Mouse (Mus musculus) C2C12 (cell line): ENCODE results near the gene Olfr1030. TPM values are rescaled to one million over a fixed set of nuclear protein-coding genes. Genes with fewer than 3 reads are reported as not detected.

Source experiments
- polyA plus RNA-seq: library from polyadenylated mRNA; unstranded; fragments of >200 nt; fragmentation: generic; extraction: Trizol; gene quantifications from one replicate; pipeline ENCODE4 v1.2.1, GENCODE M21; 2012; ENCODE audit warnings: missing spikeins

Olfr1030 gene
- polyA plus RNA-seq, 1 experiment = not detected

Other genes with a start within 250 kb of the Olfr1030 start
- not detected for gene Olfr1012, start 216.5 kb upstream of the Olfr1030 start, polyA plus RNA-seq
- not detected for gene Olfr1013, start 212.2 kb upstream of the Olfr1030 start, polyA plus RNA-seq
- gene Olfr1014, start 206.6 kb upstream of the Olfr1030 start, polyA plus RNA-seq = not detected
- gene Olfr1015, start 197.3 kb upstream of the Olfr1030 start, polyA plus RNA-seq = not detected
- gene Olfr1016, start 176.7 kb upstream of the Olfr1030 start, polyA plus RNA-seq = not detected
- not detected for gene Olfr1018, start 160.8 kb upstream of the Olfr1030 start, polyA plus RNA-seq
- not detected for gene Olfr1019, start 133.8 kb upstream of the Olfr1030 start, polyA plus RNA-seq
- not detected for gene Olfr1020, start 132.2 kb upstream of the Olfr1030 start, polyA plus RNA-seq
- not detected for gene Olfr1022, start 110.7 kb upstream of the Olfr1030 start, polyA plus RNA-seq
- not detected for gene Olfr1023, start 93.6 kb upstream of the Olfr1030 start, polyA plus RNA-seq
- gene Olfr1024, start 74.2 kb upstream of the Olfr1030 start, polyA plus RNA-seq = not detected
- gene Olfr1025-ps1, start 64.1 kb upstream of the Olfr1030 start, polyA plus RNA-seq = not detected
- not detected for gene Olfr1026, start 57.7 kb upstream of the Olfr1030 start, polyA plus RNA-seq
- gene Olfr1028, start 28.8 kb upstream of the Olfr1030 start, polyA plus RNA-seq = not detected
- not detected for gene Olfr1029, start 5.4 kb upstream of the Olfr1030 start, polyA plus RNA-seq
- gene Olfr1031, start 11.0 kb downstream of the Olfr1030 start, polyA plus RNA-seq = not detected
- gene Olfr1032, start 26.3 kb downstream of the Olfr1030 start, polyA plus RNA-seq = not detected
- not detected for gene Olfr1033, start 41.4 kb downstream of the Olfr1030 start, polyA plus RNA-seq
- gene Olfr1034, start 66.6 kb downstream of the Olfr1030 start, polyA plus RNA-seq = not detected
- gene Olfr1036, start 94.7 kb downstream of the Olfr1030 start, polyA plus RNA-seq = not detected
- gene Olfr1037, start 108.1 kb downstream of the Olfr1030 start, polyA plus RNA-seq = not detected
- not detected for gene Olfr1039, start 156.7 kb downstream of the Olfr1030 start, polyA plus RNA-seq
- not detected for gene Olfr1040, start 167.5 kb downstream of the Olfr1030 start, polyA plus RNA-seq
- not detected for gene Olfr1042, start 182.6 kb downstream of the Olfr1030 start, polyA plus RNA-seq
- not detected for gene Olfr1043, start 188.2 kb downstream of the Olfr1030 start, polyA plus RNA-seq
- gene Olfr1044, start 198.5 kb downstream of the Olfr1030 start, polyA plus RNA-seq = not detected
- gene Olfr52, start 206.4 kb downstream of the Olfr1030 start, polyA plus RNA-seq = not detected
- not detected for gene Olfr1045, start 223.7 kb downstream of the Olfr1030 start, polyA plus RNA-seq
- not detected for gene Olfr1046, start 240.0 kb downstream of the Olfr1030 start, polyA plus RNA-seq